Mouse (Mus musculus): ENCODE data around the gene Ip6k3. TPM values are rescaled to one million over a fixed set of nuclear protein-coding genes. Genes with fewer than 3 reads are reported as not detected.

Gene Ip6k3
- total and polyA plus RNA-seq, 2 experiments from 2014 or later: not detected

DNA sequence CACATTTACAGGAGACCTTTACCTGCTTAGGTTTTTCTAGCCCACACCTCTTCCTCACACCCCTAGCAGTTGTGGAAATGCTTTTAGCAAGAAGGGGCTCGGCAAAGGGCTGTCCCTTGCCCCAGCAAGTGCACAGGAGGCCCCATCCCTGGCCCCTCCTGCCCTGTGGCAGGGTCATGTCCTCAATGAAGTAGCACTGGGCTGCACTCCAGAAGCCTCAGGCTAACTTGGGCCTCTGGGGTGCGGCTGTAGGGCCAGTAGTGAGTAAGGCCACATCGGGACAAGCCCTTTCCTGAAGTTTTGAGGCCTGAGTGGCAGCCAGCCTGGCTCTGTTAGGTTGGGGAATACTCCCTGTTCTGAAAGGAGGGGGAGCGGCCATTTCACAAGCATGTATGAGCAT, 6.7 kb downstream of the Ip6k3 start:
- Histone ChIP-seq H3K36me3 (ENCODE audit: insufficient read depth, low read length) (no peaks in the 10 kb centered on the region), H3K4me1 (ENCODE audit: insufficient read depth, low read length) (no peaks in the 10 kb centered on the region), H3K27ac (ENCODE audit: low read depth, low read length) (no peak overlapping the region), H3K9me3 (ENCODE audit: low read length) (no peaks in the 10 kb centered on the region), H3K4me3 (ENCODE audit: low read depth, low read length) (no peak overlapping the region), H3K9ac (replicated peaks; ENCODE audit: low read length, poor library complexity, severe bottlenecking) (no peak overlapping the region), H3K27me3 (ENCODE audit: insufficient read depth, low read length) (no peaks in the 10 kb centered on the region), H3K4me2 (ENCODE audit: low read depth, low read length, poor library complexity, severe bottlenecking) (no peak overlapping the region)
- no peak for DNase-seq (ENCODE audit: low spot score)
- ATAC-seq (ENCODE audit: low FRiP score): no peak
- 80% methylated on average over 4 of the region's 4 CpGs for WGBS
- no peak for TF ChIP-seq CTCF (IDR thresholded peaks at IDR 0.05)

DNA sequence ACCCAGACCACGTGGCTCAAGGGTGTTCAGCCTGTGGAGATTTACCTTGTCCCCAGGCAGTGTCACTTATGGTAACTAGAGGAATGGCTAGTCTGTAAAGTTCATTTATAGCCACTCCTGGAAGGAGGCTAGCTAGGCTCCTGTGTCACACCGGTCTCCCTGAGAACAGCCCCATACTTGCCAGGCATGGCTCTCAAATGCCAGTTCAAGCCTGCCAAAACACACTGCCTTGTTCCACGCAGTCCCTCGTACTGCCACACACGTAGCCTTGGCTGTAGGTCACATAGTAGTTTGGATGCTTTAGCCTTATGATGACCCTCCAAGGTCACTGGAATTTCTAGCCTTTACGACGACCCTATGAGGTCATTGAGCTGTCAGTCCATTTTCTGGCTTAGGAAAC, 8.4 kb downstream of the Ip6k3 start:
- Histone ChIP-seq H3K27me3 (ENCODE audit: insufficient read depth, low read length) (no peaks in the 10 kb centered on the region), H3K9me3 (ENCODE audit: low read length) (no peaks in the 10 kb centered on the region), H3K4me1 (ENCODE audit: insufficient read depth, low read length) (no peaks in the 10 kb centered on the region), H3K9ac (replicated peaks; ENCODE audit: low read length, poor library complexity, severe bottlenecking) (no peak overlapping the region), H3K4me3 (ENCODE audit: low read depth, low read length) (no peak overlapping the region), H3K36me3 (ENCODE audit: insufficient read depth, low read length) (no peaks in the 10 kb centered on the region), H3K27ac (ENCODE audit: low read depth, low read length) (no peak overlapping the region), H3K4me2 (ENCODE audit: low read depth, low read length, poor library complexity, severe bottlenecking) (no peak overlapping the region)
- no peak for DNase-seq (ENCODE audit: low spot score)
- WGBS: 83% methylated on average over 7 of the region's 7 CpGs
- ATAC-seq (ENCODE audit: low FRiP score): no peak
- TF ChIP-seq CTCF (IDR thresholded peaks at IDR 0.05): no peak

GRCm38 (mm10) chr17:27158439-27158838, 9.2 kb downstream of the Ip6k3 start:
- ATAC-seq (ENCODE audit: low FRiP score) (no peak), DNase-seq (ENCODE audit: low spot score) (no peak)
- no peak overlapping the region for H3K9ac ChIP-seq (replicated peaks; ENCODE audit: low read length, poor library complexity, severe bottlenecking)
- WGBS: 82% methylated on average over 6 of the region's 6 CpGs
- H3K36me3 ChIP-seq (ENCODE audit: insufficient read depth, low read length): no peaks in the 10 kb centered on the region
- H3K4me1 ChIP-seq (ENCODE audit: insufficient read depth, low read length): no peaks in the 10 kb centered on the region
- H3K27ac ChIP-seq (ENCODE audit: low read depth, low read length): no peak overlapping the region
- no peaks in the 10 kb centered on the region for H3K27me3 ChIP-seq (ENCODE audit: insufficient read depth, low read length)
- H3K4me2 ChIP-seq (ENCODE audit: low read depth, low read length, poor library complexity, severe bottlenecking): no peak overlapping the region
- H3K4me3 ChIP-seq (ENCODE audit: low read depth, low read length): no peak overlapping the region
- no peak for TF ChIP-seq CTCF (IDR thresholded peaks at IDR 0.05)
- no peaks in the 10 kb centered on the region for H3K9me3 ChIP-seq (ENCODE audit: low read length)

DNA sequence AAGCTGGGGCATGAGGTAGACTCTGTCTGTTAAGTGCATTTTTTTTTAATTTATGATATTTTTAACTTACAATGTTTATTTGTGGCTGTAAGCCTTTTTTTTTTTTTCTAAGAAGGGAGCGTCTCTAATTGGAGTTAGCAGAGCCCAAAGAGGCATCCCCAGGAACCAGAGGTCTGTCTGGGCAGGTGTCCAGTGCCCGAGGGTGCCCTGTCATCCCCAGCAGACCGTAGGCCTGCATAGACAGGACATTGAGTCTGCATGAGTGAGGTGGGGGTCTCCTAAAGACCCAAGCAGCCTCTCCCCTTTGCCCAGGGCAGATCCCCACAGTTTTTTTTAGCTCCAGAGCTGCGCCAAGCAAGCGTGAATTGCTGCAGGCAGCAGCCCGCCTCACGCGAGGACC, 11.8 kb downstream of the Ip6k3 start:
- Histone ChIP-seq H3K9me3 (ENCODE audit: low read length) (no peaks in the 10 kb centered on the region), H3K9ac (replicated peaks; ENCODE audit: low read length, poor library complexity, severe bottlenecking) (no peak overlapping the region), H3K27ac (ENCODE audit: low read depth, low read length) (no peak overlapping the region), H3K4me1 (ENCODE audit: insufficient read depth, low read length) (no peaks in the 10 kb centered on the region), H3K4me3 (ENCODE audit: low read depth, low read length) (no peak overlapping the region), H3K4me2 (ENCODE audit: low read depth, low read length, poor library complexity, severe bottlenecking) (no peak overlapping the region), H3K36me3 (ENCODE audit: insufficient read depth, low read length) (no peaks in the 10 kb centered on the region), H3K27me3 (ENCODE audit: insufficient read depth, low read length) (no peaks in the 10 kb centered on the region)
- no peak for ATAC-seq (ENCODE audit: low FRiP score)
- DNase-seq (ENCODE audit: low spot score): no peak
- 78% methylated on average over 8 of the region's 8 CpGs for WGBS
- no peak for TF ChIP-seq CTCF (IDR thresholded peaks at IDR 0.05)

GRCm38 (mm10) chr17:27154881-27155280, 12.7 kb downstream of the Ip6k3 start:
- no peak for TF ChIP-seq CTCF (IDR thresholded peaks at IDR 0.05)
- Histone ChIP-seq H3K4me2 (ENCODE audit: low read depth, low read length, poor library complexity, severe bottlenecking) (no peak overlapping the region), H3K36me3 (ENCODE audit: insufficient read depth, low read length) (no peaks in the 10 kb centered on the region), H3K27me3 (ENCODE audit: insufficient read depth, low read length) (no peaks in the 10 kb centered on the region), H3K4me3 (ENCODE audit: low read depth, low read length) (no peak overlapping the region), H3K9me3 (ENCODE audit: low read length) (no peaks in the 10 kb centered on the region), H3K4me1 (ENCODE audit: insufficient read depth, low read length) (no peaks in the 10 kb centered on the region), H3K9ac (replicated peaks; ENCODE audit: low read length, poor library complexity, severe bottlenecking) (no peak overlapping the region), H3K27ac (ENCODE audit: low read depth, low read length) (no peak overlapping the region)
- DNase-seq (ENCODE audit: low spot score) (no peak), ATAC-seq (ENCODE audit: low FRiP score) (no peak)
- WGBS: 83% methylated on average over 6 of the region's 6 CpGs

DNA sequence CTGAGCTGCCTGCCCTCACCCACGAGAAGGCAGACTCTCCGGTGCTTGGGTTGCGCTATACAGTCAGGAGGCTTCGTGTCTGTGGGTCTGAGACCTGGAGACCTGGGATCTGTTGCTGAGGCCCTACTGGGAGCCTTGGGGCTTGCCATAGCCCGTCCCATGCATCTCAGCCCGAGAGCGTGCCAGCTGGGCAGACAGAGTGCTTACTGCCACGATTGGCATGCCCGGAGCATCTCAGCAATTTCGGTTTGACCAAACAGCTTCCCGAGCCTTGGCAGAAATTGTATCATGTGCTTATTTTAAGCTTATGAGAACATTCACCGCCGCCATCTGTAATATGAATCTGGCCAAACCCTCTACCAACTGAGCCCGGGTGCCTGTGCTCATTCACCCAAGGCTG, 13.3 kb downstream of the Ip6k3 start:
- H3K9me3 ChIP-seq (ENCODE audit: low read length): no peaks in the 10 kb centered on the region
- no peaks in the 10 kb centered on the region for H3K4me1 ChIP-seq (ENCODE audit: insufficient read depth, low read length)
- ATAC-seq (ENCODE audit: low FRiP score) (no peak), DNase-seq (ENCODE audit: low spot score) (peak; percentile 48)
- H3K27me3 ChIP-seq (ENCODE audit: insufficient read depth, low read length): no peaks in the 10 kb centered on the region
- no peak overlapping the region for H3K4me2 ChIP-seq (ENCODE audit: low read depth, low read length, poor library complexity, severe bottlenecking)
- 91% methylated on average over 14 of the region's 14 CpGs for WGBS
- no peak overlapping the region for H3K27ac ChIP-seq (ENCODE audit: low read depth, low read length)
- TF ChIP-seq CTCF (IDR thresholded peaks at IDR 0.05): no peak
- H3K36me3 ChIP-seq (ENCODE audit: insufficient read depth, low read length): no peaks in the 10 kb centered on the region
- no peak overlapping the region for H3K9ac ChIP-seq (replicated peaks; ENCODE audit: low read length, poor library complexity, severe bottlenecking)
- H3K4me3 ChIP-seq (ENCODE audit: low read depth, low read length): no peak overlapping the region
